Mouse (Mus musculus): ENCODE data around the gene Fbxw10. TPM values are rescaled to one million over a fixed set of nuclear protein-coding genes. Genes with fewer than 3 reads are reported as not detected.

Gene Fbxw10
- polyA plus RNA-seq, 2 experiments from 2014 or later = 3.5 to 9.7 TPM

GRCm38 (mm10) chr11:62844562-62844961, 2.3 kb upstream of the Fbxw10 start:
- ATAC-seq = no peak

- no peak for ATAC-seq
These were observed 1.1 kb upstream of the Fbxw10 start for GRCm38 (mm10) chr11:62845730-62846129.

GRCm38 (mm10) chr11:62847655-62848191, 854 bp downstream of the Fbxw10 start:
- no peak for ATAC-seq

GRCm38 (mm10) chr11:62848301-62848700, 1.4 kb downstream of the Fbxw10 start:
- no peak for ATAC-seq

GRCm38 (mm10) chr11:62851199-62851598, 4.3 kb downstream of the Fbxw10 start:
- ATAC-seq = no peak

- no peak for ATAC-seq
These were observed 6.5 kb downstream of the Fbxw10 start for GRCm38 (mm10) chr11:62853334-62853733.

GRCm38 (mm10) chr11:62865562-62865961, 18.7 kb downstream of the Fbxw10 start:
- ATAC-seq = no peak

- no peak for ATAC-seq
These were observed 19.8 kb downstream of the Fbxw10 start for GRCm38 (mm10) chr11:62866685-62867084.

GRCm38 (mm10) chr11:62869201-62869600, 22.3 kb downstream of the Fbxw10 start:
- no peak for ATAC-seq

GRCm38 (mm10) chr11:62869715-62870371, 23.0 kb downstream of the Fbxw10 start:
- ATAC-seq = no peak

- no peak for ATAC-seq
These were observed 26.6 kb downstream of the Fbxw10 start for GRCm38 (mm10) chr11:62873479-62873878.

GRCm38 (mm10) chr11:62875696-62876095, 28.8 kb downstream of the Fbxw10 start:
- ATAC-seq = no peak

GRCm38 (mm10) chr11:62876445-62876844, 29.6 kb downstream of the Fbxw10 start:
- ATAC-seq = peak; percentile 10

GRCm38 (mm10) chr11:62877391-62877790, 30.5 kb downstream of the Fbxw10 start:
- no peak for ATAC-seq

GRCm38 (mm10) chr11:62878728-62879127, 31.9 kb downstream of the Fbxw10 start:
- no peak for ATAC-seq

- ATAC-seq = peak; percentile 92
These were observed 32.6 kb downstream of the Fbxw10 start, which contains the start of gene Tvp23b for GRCm38 (mm10) chr11:62879220-62880048. Gene Tvp23b, plus strand, starts transcription at chr11:62879455.

GRCm38 (mm10) chr11:62883407-62883806, 36.5 kb downstream of the Fbxw10 start:
- ATAC-seq = no peak

- no peak for ATAC-seq
These were observed 38.5 kb downstream of the Fbxw10 start for GRCm38 (mm10) chr11:62885323-62885722.

- no peak for ATAC-seq
These were observed 43.9 kb downstream of the Fbxw10 start for GRCm38 (mm10) chr11:62890796-62891195.

- ATAC-seq = no peak
These were observed 44.9 kb downstream of the Fbxw10 start for GRCm38 (mm10) chr11:62891763-62892162.

GRCm38 (mm10) chr11:62901699-62902323, 54.9 kb downstream of the Fbxw10 start:
- ATAC-seq = no peak

- no peak for ATAC-seq
These were observed 57.1 kb downstream of the Fbxw10 start for GRCm38 (mm10) chr11:62903871-62904495.
